Mouse (Mus musculus) myocyte (in vitro differentiated cells): Measurements from ENCODE around the gene Rragc.

ENCODE experiments used
- CEBPB ChIP-seq: IDR thresholded peaks from 2 replicates; pipeline ENCODE4 v1.6.1; 2011; ENCODE audit warnings: mild to moderate bottlenecking, moderate library complexity; ENCODE audit not compliant: poor library complexity, insufficient read depth, severe bottlenecking
- E2F4 ChIP-seq: IDR thresholded peaks from one replicate; pipeline ENCODE4 v1.6.1; 2011; ENCODE audit warnings: mild to moderate bottlenecking, control low read depth, moderate library complexity; ENCODE audit not compliant: insufficient read depth
- MAX ChIP-seq: IDR thresholded peaks from one replicate; pipeline ENCODE4 v1.6.1; 2011; ENCODE audit warnings: low read depth, mild to moderate bottlenecking, control low read depth
- MYOD1 ChIP-seq, 3 experiments: IDR thresholded peaks; one replicate each; pipeline ENCODE4 v1.6.1; 2011; ENCODE audit warnings: control low read depth in 2 of 3, low read depth in 2 of 3, mild to moderate bottlenecking in 2 of 3, moderate library complexity in 1 of 3; ENCODE audit not compliant: insufficient read length in 2 of 3, control insufficient read depth in 1 of 3
- MYOG ChIP-seq, 3 experiments: IDR thresholded peaks; one replicate each; pipeline ENCODE4 v1.6.1; 2011; ENCODE audit warnings: control low read depth in 2 of 3, low read depth in 2 of 3, mild to moderate bottlenecking in 2 of 3; ENCODE audit not compliant: insufficient read length in 2 of 3, control insufficient read depth in 1 of 3, insufficient read depth in 1 of 3
- POLR2A ChIP-seq: IDR thresholded peaks from one replicate; pipeline ENCODE4 v1.6.1; 2011; ENCODE audit warnings: low read depth, mild to moderate bottlenecking, control low read depth, moderate library complexity; ENCODE audit not compliant: insufficient read length
- USF1 ChIP-seq: IDR thresholded peaks from one replicate; pipeline ENCODE4 v1.6.1; 2011; ENCODE audit warnings: low read depth, mild to moderate bottlenecking, control low read depth, moderate library complexity

GRCm38 (mm10) chr4:123917548-123918140 lies 398 bp downstream of the Rragc start, which contains the start of gene 4930535I16Rik:
- TF ChIP-seq POLR2A (no peak), MAX (no peak), CEBPB (no peak), E2F4 (no peak), MYOD1 (IDR thresholded peaks at IDR 0.05; ENCODE audit: control insufficient read depth in 1 of 3, insufficient read length in 2 of 3, low read depth in 2 of 3) (no peak), USF1 (no peak), MYOG (IDR thresholded peaks at IDR 0.05; ENCODE audit: control insufficient read depth in 1 of 3, insufficient read depth in 1 of 3, insufficient read length in 2 of 3, low read depth in 2 of 3) (no peak)
